8 mouse cellular contexts compared by ENCODE assay signal in the genomic region with DNA sequence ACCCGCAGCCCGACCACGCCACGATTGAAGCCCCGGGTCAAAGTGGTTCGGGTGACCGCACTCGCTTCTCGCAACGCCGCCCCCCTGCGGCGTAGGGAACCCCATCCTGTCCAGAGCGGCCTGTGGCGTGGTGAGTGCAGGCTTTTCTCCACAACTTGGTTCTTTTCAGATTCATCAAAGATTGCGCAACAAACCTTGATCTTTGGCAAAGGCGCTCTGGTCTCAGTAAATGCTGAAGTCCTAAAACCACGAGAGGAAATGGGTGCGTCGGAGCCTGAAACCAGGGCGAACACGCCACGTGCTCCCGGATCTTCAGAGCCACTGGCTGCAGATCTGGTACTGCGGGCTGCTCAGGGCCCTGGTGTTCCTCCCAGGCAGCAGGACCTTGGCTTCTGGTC. TPM values are rescaled to one million over a fixed set of nuclear protein-coding genes. Genes with fewer than 3 reads are reported as not detected.
DNase-seq lines count a peak whose midpoint lies in the region; ATAC-seq and TF ChIP-seq lines count a peak whose summit lies in the region.

No protein-coding gene starts in this region.

- H3K4me1 ChIP-seq in E14TG2a.4 (replicated peaks; ENCODE audit: low read depth, low read length) = peaks cover 22% of the 10 kb centered on the region
- peaks cover 4% of the 10 kb centered on the region for H3K4me1 ChIP-seq in cortical plate, adult 2 months (ENCODE audit: control insufficient read depth, insufficient read depth, low read length)
- H3K4me1 ChIP-seq in intestine, postnatal 0 days (replicated peaks; ENCODE audit: control insufficient read depth, insufficient read depth, low read length) = peaks cover 7% of the 10 kb centered on the region; the same call in 1 of the 2 replicates
- no peaks in the 10 kb centered on the region for H3K4me1 ChIP-seq in lung, adult 2 months (ENCODE audit: control insufficient read depth, insufficient read depth, low read length)
- peaks cover 27% of the 10 kb centered on the region for H3K4me1 ChIP-seq in neural tube, embryonic 13.5 days (replicated peaks)

- H3K27ac ChIP-seq in cortical plate, adult 2 months (ENCODE audit: insufficient read depth, low read length) = peak overlapping the region; percentile 56
- H3K27ac ChIP-seq in intestine, postnatal 0 days (ENCODE audit: low read depth, low read length) = peak overlapping the region; percentile 93
- H3K27ac ChIP-seq in neural tube, embryonic 13.5 days (replicated peaks) = no peak overlapping the region

- peaks cover 79% of the 10 kb centered on the region for H3K27me3 ChIP-seq in E14TG2a.4 (ENCODE audit: insufficient read depth, low read length)
- no peaks in the 10 kb centered on the region for H3K27me3 ChIP-seq in intestine, postnatal 0 days (replicated peaks; ENCODE audit: control insufficient read depth, insufficient read depth, low read length)
- H3K27me3 ChIP-seq in neural tube, embryonic 13.5 days = peaks cover 56% of the 10 kb centered on the region

- TF ChIP-seq POLR2A in cortical plate, adult 2 months (IDR thresholded peaks at IDR 0.05; ENCODE audit: extremely low read depth, insufficient read depth, low read length) = no peak
- no peak for TF ChIP-seq POLR2A in lung, adult 2 months (IDR thresholded peaks at IDR 0.05; ENCODE audit: borderline replicate concordance, extremely low read depth, low read depth, low read length)

- peak overlapping the region; percentile 72 for H3K9ac ChIP-seq in intestine, postnatal 0 days (ENCODE audit: low read depth, low read length)
- H3K9ac ChIP-seq in neural tube, embryonic 13.5 days = peak overlapping the region; percentile 70

- peak overlapping the region; percentile 95 for H3K4me2 ChIP-seq in intestine, postnatal 0 days (replicated peaks; ENCODE audit: low read depth)
- peak overlapping the region; percentile 99 for H3K4me2 ChIP-seq in neural tube, embryonic 13.5 days

- WGBS in intestine, postnatal 0 days = under 1% methylated on average over 25 of the region's 25 CpGs
- WGBS in lung, adult 2 months = under 1% methylated on average over 25 of the region's 25 CpGs
- WGBS in neural tube, embryonic 13.5 days = 2% methylated on average over 25 of the region's 25 CpGs

- DNase-seq in 3T3-L1 (ENCODE audit: low read depth, low spot score) = peak; percentile 19
- peak; percentile 99 for DNase-seq in heart, adult 11 months
- no peak for DNase-seq in lung, adult 2 months
- DNase-seq in left cerebral cortex, adult 11 months (ENCODE audit: low spot score) = no peak

- no peaks in the 10 kb centered on the region for H3K9me3 ChIP-seq in E14TG2a.4 (ENCODE audit: low read length)
- no peaks in the 10 kb centered on the region for H3K9me3 ChIP-seq in intestine, postnatal 0 days (ENCODE audit: control insufficient read depth)
- no peaks in the 10 kb centered on the region for H3K9me3 ChIP-seq in neural tube, embryonic 13.5 days

- peak; percentile 56 for ATAC-seq in intestine, postnatal 0 days
- peak; percentile 45 for ATAC-seq in neural tube, embryonic 13.5 days (ENCODE audit: low read depth)

- no peak for TF ChIP-seq CTCF in E14TG2a.4 (conservative IDR thresholded peaks at IDR 0.05; ENCODE audit: low read length)
- no peak for TF ChIP-seq CTCF in cortical plate, adult 2 months (IDR thresholded peaks at IDR 0.05; ENCODE audit: extremely low read depth, insufficient read depth, low read length)
- peak; percentile 59 for TF ChIP-seq CTCF in intestine, postnatal 0 days (IDR thresholded peaks at IDR 0.05; ENCODE audit: low read depth)
- TF ChIP-seq CTCF in lung, adult 2 months (IDR thresholded peaks at IDR 0.05; ENCODE audit: insufficient read depth, low read length) = no peak

- peak overlapping the region; percentile 80 for H3K4me3 ChIP-seq in E14TG2a.4 (replicated peaks; ENCODE audit: low read length)
- H3K4me3 ChIP-seq in cortical plate, adult 2 months (ENCODE audit: insufficient read depth, low read length) = peak overlapping the region; percentile 84
- peak overlapping the region; percentile 66 for H3K4me3 ChIP-seq in intestine, postnatal 0 days (ENCODE audit: low read depth, low read length)
- peak overlapping the region; percentile 55 for H3K4me3 ChIP-seq in lung, adult 2 months (replicated peaks; ENCODE audit: extremely low read depth, low read depth, low read length)
- H3K4me3 ChIP-seq in neural tube, embryonic 13.5 days = peak overlapping the region; percentile 59

- H3K36me3 ChIP-seq in E14TG2a.4 (ENCODE audit: insufficient read depth, low read length) = no peaks in the 10 kb centered on the region
- no peaks in the 10 kb centered on the region for H3K36me3 ChIP-seq in intestine, postnatal 0 days (ENCODE audit: control insufficient read depth, insufficient read depth)
- no peaks in the 10 kb centered on the region for H3K36me3 ChIP-seq in neural tube, embryonic 13.5 days

RNA-seq across cellular contexts. Expression of gene Prkag2, which starts 0.7 kb away (rescaled TPM):
- polyA plus RNA-seq in cortical plate, adult 2 months (2012; rRNA removed) = 103 and 117 TPM in 2 replicates
- polyA plus RNA-seq in intestine, postnatal 0 days (2015; fragmentation: Nextera tagmentation; extraction: Ambion mirVana) = 38.3 and 42.7 TPM in 2 replicates
- polyA plus RNA-seq in lung, adult 2 months (2012; rRNA removed) = 10.9 and 18.0 TPM in 2 replicates
- polyA plus RNA-seq in neural tube, embryonic 13.5 days (2015; fragmentation: Nextera tagmentation; extraction: Ambion mirVana) = 76.5 and 85.1 TPM in 2 replicates

Comparison
In these comparisons a context has a peak if more than half of its experiments do, and no peak if none do; other contexts are left out.
1. DNase-seq: peak in 3T3-L1 (single experiment) and heart, adult 11 months (single experiment); none in lung, adult 2 months (single experiment) and left cerebral cortex, adult 11 months (single experiment).
2. Peak in every context shown above with its lines, with median percentiles within 50 percentile points of each other: H3K4me3 ChIP-seq.